Mouse (Mus musculus): Measurements from ENCODE around the gene Rbp4.

The Rbp4 gene

GRCm38 (mm10) chr19:38125219-38125610, at the start of gene Rbp4:
Gene Rbp4 (minus strand): TSS chr19:38125281.
- no peak for DNase-seq (ENCODE audit: low spot score)

DNA sequence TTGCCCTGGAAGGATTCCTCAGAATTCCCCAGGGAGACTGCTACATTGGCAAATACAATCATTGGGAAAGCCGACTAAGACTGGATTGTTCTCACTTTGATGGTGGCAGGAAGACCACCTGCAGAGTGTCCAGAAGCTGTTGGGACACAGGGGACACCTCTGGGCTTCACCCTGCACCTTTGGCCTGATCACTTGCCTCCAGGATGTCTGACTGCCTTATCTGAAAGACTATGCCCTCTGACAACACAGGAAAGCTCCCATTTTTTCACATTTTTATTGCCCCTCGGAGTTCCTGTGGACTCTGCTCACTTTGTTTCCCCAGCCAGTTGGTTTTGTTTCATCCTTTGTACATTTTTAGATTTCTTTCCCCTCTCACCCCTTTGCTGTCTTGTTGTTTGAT, 39.6 kb upstream of the Rbp4 start:
- no peak for DNase-seq (ENCODE audit: low spot score)

DNA sequence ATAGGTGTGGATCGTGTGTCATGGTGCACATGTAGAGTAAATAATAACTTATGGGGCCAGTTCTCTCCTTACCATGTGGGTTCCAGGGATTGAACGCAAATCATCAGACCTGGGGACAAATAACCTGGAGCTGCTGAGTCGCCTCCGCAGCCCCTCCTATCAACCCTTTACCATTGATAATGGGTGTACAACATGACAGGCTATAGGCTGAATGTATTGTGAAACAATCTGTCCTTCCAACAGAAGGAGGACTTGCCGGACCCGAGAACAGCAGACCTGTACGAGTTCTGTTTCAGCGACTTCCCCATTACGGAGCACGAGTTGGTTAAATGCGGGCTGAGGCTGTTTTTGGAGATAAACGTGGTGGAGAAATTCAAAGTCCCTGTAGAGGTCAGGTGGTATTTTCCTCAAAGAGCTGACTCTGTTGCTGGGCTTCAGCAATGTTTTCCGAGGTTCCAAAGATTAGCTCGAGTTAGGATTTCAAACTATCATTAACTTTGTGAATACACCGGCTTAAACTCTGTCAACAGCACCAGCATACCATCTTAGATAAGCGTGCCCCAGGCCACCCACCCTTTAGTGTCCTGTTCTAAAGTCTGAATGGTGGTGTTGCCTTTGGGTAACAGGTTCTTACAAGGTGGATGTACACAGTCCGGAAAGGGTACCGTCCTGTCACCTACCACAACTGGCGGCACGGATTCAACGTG, 36.7 kb upstream of the Rbp4 start:
- no peak for DNase-seq (ENCODE audit: low spot score)

DNA sequence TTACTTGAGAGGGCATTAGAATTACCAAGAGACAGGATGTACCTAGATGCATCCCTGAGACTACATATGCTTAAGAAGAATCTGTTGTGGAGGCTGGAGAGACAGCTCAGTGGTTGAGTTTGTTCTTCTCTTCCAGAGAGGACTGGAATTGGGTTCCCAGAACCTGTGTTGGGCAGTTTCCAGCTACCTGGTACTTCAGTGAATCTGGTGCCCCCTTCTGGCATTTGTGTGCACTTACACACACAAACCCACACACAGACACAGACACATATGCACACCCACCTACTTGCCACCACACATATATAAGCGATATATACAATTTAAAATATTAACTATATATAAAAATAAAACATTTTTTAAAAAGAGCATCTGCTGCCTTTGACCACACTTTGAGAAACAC, 31.2 kb upstream of the Rbp4 start:
- no peak for DNase-seq (ENCODE audit: low spot score)

GRCm38 (mm10) chr19:38143540-38144271, 18.6 kb upstream of the Rbp4 start:
- DNase-seq (ENCODE audit: low spot score) = no peak

DNA sequence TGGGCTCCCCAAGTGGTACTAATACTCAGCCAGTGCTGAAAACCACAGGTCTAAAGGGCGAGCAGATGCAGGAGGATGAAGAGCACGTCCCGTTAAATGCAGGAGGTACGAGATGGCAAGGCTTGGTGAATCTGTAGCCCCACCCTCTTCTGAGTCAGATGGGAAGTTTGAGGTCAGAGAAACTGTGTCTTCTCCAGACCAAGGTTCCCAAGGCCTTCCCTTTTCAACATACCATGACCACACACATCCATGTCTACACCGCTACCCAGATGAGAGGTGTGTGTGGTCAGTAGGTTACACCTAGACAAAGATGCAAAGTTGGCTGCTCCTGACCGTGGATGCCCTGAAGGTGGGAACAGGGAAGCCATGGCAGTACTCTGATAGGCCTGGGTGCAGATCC, 9.7 kb upstream of the Rbp4 start:
- no peak for DNase-seq (ENCODE audit: low spot score)

- DNase-seq (ENCODE audit: low spot score) = no peak
Measured at GRCm38 (mm10) chr19:38133986-38134385, 8.9 kb upstream of the Rbp4 start.

- no peak for DNase-seq (ENCODE audit: low spot score)
Measured at GRCm38 (mm10) chr19:38132481-38132880, 7.4 kb upstream of the Rbp4 start, which contains the start of gene Pde6c. Gene Pde6c (plus strand): TSS chr19:38132781.

DNA sequence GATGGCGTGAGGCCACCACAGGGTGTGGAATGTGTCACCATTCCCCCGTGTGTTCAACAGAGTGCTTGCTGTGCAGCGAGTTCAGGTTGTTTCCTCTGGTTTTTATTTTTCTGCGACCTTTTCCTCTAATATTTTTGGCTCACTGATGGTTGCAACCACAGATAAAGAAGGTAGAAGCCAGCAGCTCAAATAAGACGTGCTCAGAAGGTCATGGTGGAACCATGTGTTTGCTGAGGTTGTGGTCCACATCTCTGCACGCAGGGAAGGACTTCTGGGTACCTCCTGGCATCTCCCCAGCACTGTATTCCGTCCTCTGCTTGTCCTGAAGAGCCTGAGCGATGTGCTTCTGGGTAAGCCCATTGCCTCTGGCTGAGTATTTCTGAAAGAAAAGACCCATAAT, 1.6 kb upstream of the Rbp4 start:
- no peak for DNase-seq (ENCODE audit: low spot score)

DNA sequence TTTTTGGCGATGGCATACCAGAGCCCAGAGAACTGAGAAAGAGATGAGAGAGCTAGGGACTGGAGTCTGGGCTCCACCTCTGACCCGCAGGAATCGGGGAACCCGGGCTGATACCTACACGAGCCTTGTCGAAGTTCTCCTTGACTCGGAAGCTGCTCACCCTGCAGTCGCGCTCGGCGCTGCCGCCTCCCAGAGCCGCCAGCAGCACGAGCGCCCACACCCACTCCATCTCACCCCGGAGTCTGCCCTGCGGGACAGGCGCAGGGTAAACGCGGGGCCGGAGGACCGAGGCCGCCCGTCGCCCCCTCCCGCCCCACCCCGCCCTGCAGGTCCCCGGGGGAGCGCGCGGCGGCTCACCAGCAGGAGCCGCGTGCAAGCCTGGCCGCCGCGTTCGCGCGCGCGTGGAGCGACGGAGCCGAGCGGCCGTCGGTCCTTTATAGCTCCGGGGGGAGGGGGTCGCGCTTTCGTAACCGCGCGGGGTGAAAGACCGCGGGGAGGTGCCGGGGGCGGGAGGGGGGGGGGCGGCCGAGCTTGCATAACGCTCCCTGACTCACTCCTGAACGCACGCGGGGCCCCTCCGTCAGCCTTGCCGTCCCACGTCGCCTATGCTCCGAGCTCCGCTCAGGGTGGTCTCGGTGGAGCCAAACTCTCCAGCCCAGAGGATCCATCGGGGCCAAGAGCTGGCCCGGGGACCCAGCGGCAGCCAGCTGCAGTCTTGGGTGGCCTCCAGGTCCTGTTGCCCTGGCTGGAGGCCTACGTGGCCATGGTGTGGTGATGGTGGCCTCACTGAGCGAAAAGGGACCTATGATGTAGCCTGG, 471 bp downstream of the Rbp4 start:
- peak; percentile 48 for DNase-seq (ENCODE audit: low spot score)

DNA sequence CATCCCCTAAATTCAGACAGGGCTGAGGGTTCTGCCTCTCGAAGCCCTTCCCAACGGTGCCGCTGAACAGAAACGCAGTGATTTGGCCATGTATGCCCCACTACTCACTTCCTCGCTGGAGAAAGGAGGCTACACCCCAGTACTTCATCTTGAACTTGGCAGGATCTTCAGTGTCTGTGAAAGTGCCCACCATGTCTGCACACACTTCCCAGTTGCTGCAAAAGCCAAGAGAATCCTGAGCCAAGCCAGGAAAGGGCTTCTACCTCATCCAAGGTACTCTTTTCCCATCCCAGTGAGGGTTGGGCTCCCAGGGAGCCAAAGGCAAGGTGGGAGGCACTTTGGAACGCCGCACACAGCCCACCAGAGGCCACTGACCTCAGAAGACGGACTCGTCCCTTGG, 1.2 kb downstream of the Rbp4 start:
- no peak for DNase-seq (ENCODE audit: low spot score)

DNA sequence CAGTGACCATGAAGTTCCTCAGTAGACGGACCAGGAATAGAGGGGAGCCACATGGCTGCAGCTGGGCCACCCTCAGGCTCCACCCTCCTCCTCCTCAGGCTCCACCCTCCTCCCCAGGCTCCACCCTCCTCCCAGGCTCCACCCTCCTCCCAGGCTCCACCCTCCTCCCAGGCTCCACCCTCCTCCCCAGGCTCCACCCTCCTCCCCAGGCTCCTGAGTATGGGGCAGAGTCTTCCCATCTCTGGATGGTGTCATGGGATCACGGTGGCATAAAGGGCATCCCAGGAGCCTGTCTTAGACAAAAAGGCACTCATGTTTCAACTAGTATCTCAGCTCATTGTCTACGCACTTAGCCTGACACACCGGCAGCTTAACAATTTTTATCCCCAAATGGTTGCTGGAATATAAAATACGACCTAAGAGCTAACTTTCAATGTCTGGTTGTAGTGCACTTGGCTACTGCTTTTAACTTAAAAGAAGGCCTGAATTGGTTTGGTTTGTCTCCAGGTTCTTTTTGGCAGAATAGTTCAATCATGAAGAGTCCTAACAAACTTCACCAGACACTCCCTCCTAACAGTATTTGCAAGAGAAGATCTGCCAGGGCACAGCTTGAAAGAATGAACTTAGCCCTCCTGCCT, 4.8 kb downstream of the Rbp4 start:
- DNase-seq (ENCODE audit: low spot score) = no peak

GRCm38 (mm10) chr19:38114834-38115491, 10.1 kb downstream of the Rbp4 start:
- DNase-seq (ENCODE audit: low spot score) = no peak

- DNase-seq (ENCODE audit: low spot score) = no peak
Measured at GRCm38 (mm10) chr19:38112575-38112974, 12.5 kb downstream of the Rbp4 start.

GRCm38 (mm10) chr19:38111056-38111455, 14.0 kb downstream of the Rbp4 start:
- no peak for DNase-seq (ENCODE audit: low spot score)

GRCm38 (mm10) chr19:38109506-38110242, 15.4 kb downstream of the Rbp4 start:
- no peak for DNase-seq (ENCODE audit: low spot score)

DNA sequence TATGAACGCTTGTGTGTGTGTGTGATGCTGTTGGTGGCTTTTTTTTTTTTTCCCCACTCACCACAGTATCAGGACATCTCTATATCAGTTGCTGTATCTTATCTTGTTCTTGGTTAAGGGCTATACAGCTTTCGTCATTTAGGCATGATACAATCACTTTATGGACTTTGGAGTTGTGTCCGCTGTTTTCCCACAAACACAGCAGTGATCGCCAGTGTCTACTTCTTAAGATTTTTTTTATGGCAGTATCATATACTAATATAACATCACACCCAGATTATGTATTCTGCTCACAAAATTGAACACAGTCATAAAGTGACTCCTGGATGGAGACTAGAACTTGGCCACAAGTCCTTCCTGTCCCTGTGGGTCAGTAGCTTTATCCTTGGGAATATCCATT, 17.2 kb downstream of the Rbp4 start:
- DNase-seq (ENCODE audit: low spot score) = no peak

DNA sequence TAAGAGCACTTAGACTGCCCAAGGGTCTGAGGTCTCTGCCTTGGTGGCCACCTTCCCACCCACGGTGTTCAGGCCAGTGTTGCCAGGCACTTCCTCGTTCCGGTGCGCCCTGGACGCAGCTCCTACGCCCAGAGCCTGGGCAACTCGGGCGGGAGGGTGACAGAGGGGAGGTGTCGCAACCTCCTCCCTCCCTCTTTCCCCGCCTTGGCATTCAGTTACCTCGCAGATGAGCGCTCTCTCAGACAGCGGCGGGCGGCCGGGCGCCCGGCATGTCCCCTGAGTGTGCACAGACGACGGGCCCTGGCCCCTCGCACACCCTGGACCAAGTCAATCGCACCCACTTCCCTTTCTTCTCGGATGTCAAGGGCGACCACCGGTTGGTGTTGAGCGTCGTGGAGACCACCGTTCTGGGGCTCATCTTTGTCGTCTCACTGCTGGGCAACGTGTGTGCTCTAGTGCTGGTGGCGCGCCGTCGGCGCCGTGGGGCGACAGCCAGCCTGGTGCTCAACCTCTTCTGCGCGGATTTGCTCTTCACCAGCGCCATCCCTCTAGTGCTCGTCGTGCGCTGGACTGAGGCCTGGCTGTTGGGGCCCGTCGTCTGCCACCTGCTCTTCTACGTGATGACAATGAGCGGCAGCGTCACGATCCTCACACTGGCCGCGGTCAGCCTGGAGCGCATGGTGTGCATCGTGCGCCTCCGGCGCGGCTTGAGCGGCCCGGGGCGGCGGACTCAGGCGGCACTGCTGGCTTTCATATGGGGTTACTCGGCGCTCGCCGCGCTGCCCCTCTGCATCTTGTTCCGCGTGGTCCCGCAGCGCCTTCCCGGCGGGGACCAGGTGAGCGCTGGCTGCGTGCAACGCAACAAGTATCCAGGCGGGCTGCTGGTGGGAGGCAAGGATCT, 28.0 kb downstream of the Rbp4 start, which contains the start of gene Ffar4:
Gene Ffar4, plus strand, starts transcription at position 214 of the 901 bp plus-strand sequence.
- peak; percentile 56 for DNase-seq (ENCODE audit: low spot score)

- DNase-seq (ENCODE audit: low spot score) = peak; percentile 14
Measured at GRCm38 (mm10) chr19:38096231-38096630, 28.9 kb downstream of the Rbp4 start.

GRCm38 (mm10) chr19:38091512-38091985, 33.5 kb downstream of the Rbp4 start:
- DNase-seq (ENCODE audit: low spot score) = peak; percentile 15
